Mouse (Mus musculus): ENCODE measurements around the gene Stk33.

GRCm38 (mm10) chr7:109238724-109239123 lies 200.2 kb downstream of the Stk33 start:
- TF ChIP-seq CTCF (IDR thresholded peaks at IDR 0.05; ENCODE audit: low read depth, low read length) (no peak), POLR2A (IDR thresholded peaks at IDR 0.05; ENCODE audit: extremely low read depth, insufficient read depth, low read length) (no peak)

Measured in liver, adult 2 months (tissue).